Mouse (Mus musculus) liver, embryonic 11.5 days (tissue): ENCODE results near the gene Cfap44. TPM values are rescaled to one million over a fixed set of nuclear protein-coding genes. Genes with fewer than 3 reads are reported as not detected.
"Not testable (repeated sequence)": the region's sequence is repeated elsewhere in the genome, so short reads cannot be mapped to it uniquely, and the experiment has no call there.

Source experiments
- ATAC-seq: fragments of 200-750 bp; cut with Nextera tagmentation; replicated peaks from 2 replicates; pipeline ENCODE4 v1.8.0; 2017; ENCODE audit warnings: moderate number of reproducible peaks, mild to moderate bottlenecking, moderate TSS enrichment, moderate library complexity; ENCODE audit not compliant: low FRiP score
- DNase-seq: peaks from one replicate; pipeline ENCODE4 v3.0.0-alpha.2; 2017; ENCODE audit warnings: low spot score
- H3K27ac ChIP-seq: fragments of 300-500 bp; sonication (generic); 2 replicates; pipeline ENCODE4 v1.5.1; 2014; ENCODE audit warnings: mild to moderate bottlenecking, low read depth, low read length, control low read depth
- H3K27me3 ChIP-seq: fragments of 300-500 bp; sonication (generic); replicated peaks from 2 replicates; pipeline ENCODE4 v1.6.1; 2014; ENCODE audit warnings: low read length, mixed read lengths; ENCODE audit not compliant: control insufficient read depth, insufficient read depth
- H3K36me3 ChIP-seq: fragments of 300-500 bp; sonication (generic); 2 replicates; pipeline ENCODE4 v1.6.1; 2014; ENCODE audit warnings: mild to moderate bottlenecking, low read length, moderate library complexity, mixed read lengths; ENCODE audit not compliant: control insufficient read depth, insufficient read depth
- H3K4me1 ChIP-seq: fragments of 300-500 bp; sonication (generic); replicated peaks from 2 replicates; pipeline ENCODE4 v1.6.1; 2014; ENCODE audit warnings: low read length, mixed read lengths; ENCODE audit not compliant: control insufficient read depth, insufficient read depth
- H3K4me2 ChIP-seq: fragments of 300-500 bp; sonication (generic); 2 replicates; pipeline ENCODE4 v1.6.1; 2014; ENCODE audit warnings: mild to moderate bottlenecking, control low read depth, moderate library complexity
- H3K4me3 ChIP-seq: fragments of 300-500 bp; sonication (generic); 2 replicates; pipeline ENCODE4 v1.5.1; 2014; ENCODE audit warnings: low read depth, low read length, control low read depth
- H3K9ac ChIP-seq: fragments of 300-500 bp; sonication (generic); 2 replicates; pipeline ENCODE4 v1.6.1; 2014; ENCODE audit warnings: low read depth, low read length, control low read depth
- H3K9me3 ChIP-seq: fragments of 300-500 bp; sonication (generic); 2 replicates; pipeline ENCODE4 v1.6.1; 2016; ENCODE audit warnings: low read length, inconsistent platforms, mixed read lengths; ENCODE audit not compliant: control insufficient read depth
- WGBS: fragments of 180-500 bp; shearing (Covaris S2); extraction: QIAGEN DNeasy Blood & Tissue Kit; methylation state at CpG from one replicate; pipeline ENCODE4 v1.1.7; 2014; 5-methylcytosine and 5-hydroxymethylcytosine counted together
- polyA plus RNA-seq: library from polyadenylated mRNA; unstranded; fragments of >200 nt; fragmentation: Nextera tagmentation; extraction: Ambion mirVana; gene quantifications from 2 replicates; pipeline ENCODE4 v1.2.1, GENCODE M21; 2014

Cfap44 gene
- polyA plus RNA-seq, 1 experiment from 2014 or later: 0.53 TPM

- no peaks in the 10 kb centered on the region for H3K36me3 ChIP-seq
- no peak overlapping the region for H3K4me2 ChIP-seq
- no peak overlapping the region for H3K9ac ChIP-seq
- no peak overlapping the region for H3K4me3 ChIP-seq
- no peak for DNase-seq
- no peak for ATAC-seq
- H3K4me1 ChIP-seq: no peaks in the 10 kb centered on the region
- no peaks in the 10 kb centered on the region for H3K27me3 ChIP-seq
- 48% methylated on average over 6 of the region's 6 CpGs for WGBS
- H3K9me3 ChIP-seq: no peaks in the 10 kb centered on the region
- no peak overlapping the region for H3K27ac ChIP-seq
These were observed 15.6 kb downstream of the Cfap44 start for GRCm38 (mm10) chr16:44410176-44410575.

GRCm38 (mm10) chr16:44417596-44417995, 23.0 kb downstream of the Cfap44 start:
- Histone ChIP-seq H3K36me3 (no peaks in the 10 kb centered on the region), H3K4me1 (no peaks in the 10 kb centered on the region), H3K4me3 (no peak overlapping the region), H3K27me3 (no peaks in the 10 kb centered on the region), H3K9ac (no peak overlapping the region), H3K9me3 (no peaks in the 10 kb centered on the region), H3K27ac (no peak overlapping the region), H3K4me2 (no peak overlapping the region)
- WGBS: 74% methylated on average over 8 of the region's 8 CpGs
- no peak for DNase-seq
- no peak for ATAC-seq

DNA sequence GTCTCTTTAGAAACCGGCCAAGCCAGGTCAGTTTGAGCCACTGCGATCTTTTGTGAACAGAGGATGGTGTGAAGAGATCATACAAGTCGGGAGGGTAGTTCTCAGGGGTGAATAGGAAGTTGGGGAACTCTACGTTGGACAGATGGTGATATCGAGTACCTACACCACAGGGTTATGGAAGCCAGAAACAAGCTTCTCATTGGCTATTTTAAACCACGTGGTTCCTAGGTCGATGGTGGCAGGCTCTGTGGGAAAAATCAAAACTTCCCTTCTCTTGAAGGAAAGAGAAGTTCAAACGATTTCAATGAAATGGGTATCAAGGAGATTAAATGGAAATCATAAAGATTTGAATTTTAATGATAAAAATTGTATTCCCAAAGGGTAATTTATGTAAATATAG, 27.1 kb downstream of the Cfap44 start:
- 71% methylated on average over 8 of the region's 8 CpGs for WGBS
- Histone ChIP-seq H3K36me3 (no peaks in the 10 kb centered on the region), H3K4me1 (no peaks in the 10 kb centered on the region), H3K27me3 (no peaks in the 10 kb centered on the region), H3K9ac (no peak overlapping the region), H3K4me3 (no peak overlapping the region), H3K4me2 (no peak overlapping the region), H3K27ac (no peak overlapping the region), H3K9me3 (no peaks in the 10 kb centered on the region)
- DNase-seq: no peak
- ATAC-seq: no peak

GRCm38 (mm10) chr16:44423499-44423898, 28.9 kb downstream of the Cfap44 start:
- 58% methylated on average over 3 of the region's 3 CpGs for WGBS

GRCm38 (mm10) chr16:44428456-44428855, 33.9 kb downstream of the Cfap44 start:
- no peak for DNase-seq
- Histone ChIP-seq H3K27me3 (no peaks in the 10 kb centered on the region), H3K4me2 (no peak overlapping the region), H3K36me3 (no peaks in the 10 kb centered on the region), H3K9ac (no peak overlapping the region), H3K4me3 (no peak overlapping the region), H3K4me1 (no peaks in the 10 kb centered on the region), H3K9me3 (no peaks in the 10 kb centered on the region), H3K27ac (no peak overlapping the region)
- WGBS: 75% methylated on average over 5 of the region's 5 CpGs
- no peak for ATAC-seq

More at GRCm38 (mm10) chr16:44423499-44423898, 28.9 kb downstream of the Cfap44 start:
- ATAC-seq: no peak
- H3K27ac ChIP-seq: no peak overlapping the region
- no peaks in the 10 kb centered on the region for H3K36me3 ChIP-seq
- H3K4me1 ChIP-seq: no peaks in the 10 kb centered on the region
- no peak for DNase-seq
- H3K9me3 ChIP-seq: no peaks in the 10 kb centered on the region
- no peaks in the 10 kb centered on the region for H3K27me3 ChIP-seq
- H3K4me3 ChIP-seq: no peak overlapping the region
- no peak overlapping the region for H3K9ac ChIP-seq
- no peak overlapping the region for H3K4me2 ChIP-seq

DNA sequence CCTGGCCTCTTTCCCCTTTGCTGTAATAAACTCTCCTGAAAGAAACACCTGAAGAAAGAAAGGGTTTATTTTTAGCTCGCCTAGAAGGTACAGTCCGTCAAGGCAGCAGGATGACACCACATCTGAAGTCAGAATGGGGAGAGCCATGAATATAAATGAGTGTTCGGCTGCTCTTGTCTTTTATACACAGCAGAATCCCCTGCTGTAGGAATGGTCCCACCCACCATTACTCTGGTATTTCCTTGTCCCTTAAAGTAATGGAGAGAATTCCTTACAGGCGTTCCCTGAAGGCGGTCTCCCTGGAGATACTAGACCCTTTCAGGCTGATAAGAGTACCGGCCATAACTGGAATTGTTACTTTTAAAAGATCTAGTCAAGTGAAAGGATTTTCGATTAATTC, 35.4 kb downstream of the Cfap44 start:
- 78% methylated on average over 7 of the region's 7 CpGs for WGBS
- DNase-seq (no peak), ATAC-seq (no peak)
- no peak overlapping the region for H3K9ac ChIP-seq
- no peak overlapping the region for H3K27ac ChIP-seq
- H3K4me3 ChIP-seq: no peak overlapping the region
- H3K27me3 ChIP-seq: no peaks in the 10 kb centered on the region
- no peak overlapping the region for H3K4me2 ChIP-seq
- H3K36me3 ChIP-seq: no peaks in the 10 kb centered on the region
- no peaks in the 10 kb centered on the region for H3K4me1 ChIP-seq
- H3K9me3 ChIP-seq: no peaks in the 10 kb centered on the region

DNA sequence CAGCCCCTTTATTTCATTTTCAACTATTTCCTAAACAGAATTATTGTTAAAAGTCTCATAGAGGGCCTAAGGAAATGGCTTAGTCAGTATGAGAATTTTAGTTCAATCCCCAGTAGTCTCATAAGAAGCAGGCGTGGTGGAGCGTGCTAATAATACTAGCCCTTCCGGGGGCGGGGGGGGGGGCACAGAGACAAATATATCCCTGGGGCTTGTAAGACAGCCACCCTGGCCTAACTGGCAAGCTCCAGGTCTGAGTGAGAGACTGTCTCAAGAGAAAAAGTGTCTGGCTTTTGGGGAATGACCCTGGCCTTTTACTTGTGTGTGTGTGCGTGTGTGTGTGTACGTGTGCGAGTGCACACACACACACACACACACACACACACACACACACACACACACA, 40.3 kb downstream of the Cfap44 start:
- Histone ChIP-seq H3K27ac (no peak overlapping the region), H3K9ac (no peak overlapping the region), H3K36me3 (no peaks in the 10 kb centered on the region), H3K27me3 (no peaks in the 10 kb centered on the region), H3K4me3 (no peak overlapping the region), H3K4me2 (no peak overlapping the region), H3K4me1 (no peaks in the 10 kb centered on the region), H3K9me3 (no peaks in the 10 kb centered on the region)
- no peak for DNase-seq
- ATAC-seq: no peak
- 91% methylated on average over 7 of the region's 7 CpGs for WGBS

- Histone ChIP-seq H3K4me1 (no peaks in the 10 kb centered on the region), H3K4me2 (no peak overlapping the region), H3K4me3 (no peak overlapping the region), H3K9me3 (no peaks in the 10 kb centered on the region), H3K27ac (no peak overlapping the region), H3K27me3 (no peaks in the 10 kb centered on the region), H3K36me3 (no peaks in the 10 kb centered on the region), H3K9ac (no peak overlapping the region)
- ATAC-seq (no peak), DNase-seq (no peak)
- 59% methylated on average over 4 of the region's 4 CpGs for WGBS
These were observed 40.9 kb downstream of the Cfap44 start for GRCm38 (mm10) chr16:44435481-44435880.

GRCm38 (mm10) chr16:44441913-44442312, 47.3 kb downstream of the Cfap44 start:
- not testable (repeated sequence) for H3K9ac ChIP-seq, H3K4me2 ChIP-seq, H3K4me1 ChIP-seq, H3K27me3 ChIP-seq, H3K27ac ChIP-seq, ATAC-seq, H3K4me3 ChIP-seq, DNase-seq, H3K9me3 ChIP-seq, H3K36me3 ChIP-seq
- WGBS: 91% methylated on average over 15 of the region's 15 CpGs
